Mouse (Mus musculus) hindbrain, postnatal 0 days (tissue): ENCODE measurements around the gene Phf23. TPM values are rescaled to one million over a fixed set of nuclear protein-coding genes. Genes with fewer than 3 reads are reported as not detected.

Source experiments
- ATAC-seq: fragments of 200-750 bp; cut with Nextera tagmentation; 2 replicates; pipeline ENCODE4 v1.8.0; 2017; ENCODE audit warnings: mild to moderate bottlenecking, moderate TSS enrichment, moderate library complexity
- DNase-seq: peaks from one replicate; pipeline ENCODE4 v3.0.0-alpha.2; 2015; ENCODE audit warnings: low spot score
- H3K27ac ChIP-seq: fragments of 300-500 bp; sonication (generic); 2 replicates; pipeline ENCODE4 v1.5.1; 2014; ENCODE audit warnings: mild to moderate bottlenecking
- H3K27me3 ChIP-seq: fragments of 300-500 bp; sonication (generic); 2 replicates; pipeline ENCODE4 v1.6.1; 2014; ENCODE audit warnings: low read length, mixed read lengths; ENCODE audit not compliant: insufficient read depth
- H3K36me3 ChIP-seq: fragments of 300-500 bp; sonication (generic); 2 replicates; pipeline ENCODE4 v1.6.1; 2014; ENCODE audit warnings: low read length, mixed read lengths; ENCODE audit not compliant: insufficient read depth
- H3K4me1 ChIP-seq: fragments of 300-500 bp; sonication (generic); 2 replicates; pipeline ENCODE4 v1.6.1; 2014; ENCODE audit warnings: antibody characterized with exemption, low read length, mixed read lengths; ENCODE audit not compliant: insufficient read depth
- H3K4me2 ChIP-seq: fragments of 300-500 bp; sonication (generic); 2 replicates; pipeline ENCODE4 v1.6.1; 2014; ENCODE audit warnings: low read depth, mild to moderate bottlenecking, low read length, moderate library complexity, mixed read lengths
- H3K4me3 ChIP-seq: fragments of 300-500 bp; sonication (generic); 2 replicates; pipeline ENCODE4 v1.5.1; 2014; ENCODE audit warnings: low read length
- H3K9ac ChIP-seq: fragments of 300-500 bp; sonication (generic); replicated peaks from 2 replicates; pipeline ENCODE4 v1.6.1; 2014; ENCODE audit warnings: mild to moderate bottlenecking, low read length, moderate library complexity, mixed read lengths
- H3K9me3 ChIP-seq: fragments of 300-500 bp; sonication (generic); 2 replicates; pipeline ENCODE4 v1.6.1; 2016; ENCODE audit warnings: low read length, mixed read lengths
- CTCF ChIP-seq: IDR thresholded peaks from 2 replicates; pipeline ENCODE4 v1.5.1; 2016; ENCODE audit warnings: antibody characterized with exemption, control low read depth, low read depth
- WGBS: fragments of 180-500 bp; shearing (Covaris S2); extraction: QIAGEN DNeasy Blood & Tissue Kit; methylation state at CpG from one replicate; pipeline ENCODE4 v1.1.7; 2014; 5-methylcytosine and 5-hydroxymethylcytosine counted together
- polyA plus RNA-seq: library from polyadenylated mRNA; unstranded; fragments of >200 nt; fragmentation: Nextera tagmentation; extraction: Ambion mirVana; gene quantifications from 2 replicates; pipeline ENCODE4 v1.2.1, GENCODE M21; 2015
- total RNA-seq: library from RNA; depleted of rRNA; stranded (reverse); fragments of >200 nt; gene quantifications from 2 replicates; pipeline ENCODE4 v1.2.3, GENCODE M21; 2014

The Phf23 gene
- total and polyA plus RNA-seq, 2 experiments from 2014 or later = 44.0 to 47.9 TPM

DNA sequence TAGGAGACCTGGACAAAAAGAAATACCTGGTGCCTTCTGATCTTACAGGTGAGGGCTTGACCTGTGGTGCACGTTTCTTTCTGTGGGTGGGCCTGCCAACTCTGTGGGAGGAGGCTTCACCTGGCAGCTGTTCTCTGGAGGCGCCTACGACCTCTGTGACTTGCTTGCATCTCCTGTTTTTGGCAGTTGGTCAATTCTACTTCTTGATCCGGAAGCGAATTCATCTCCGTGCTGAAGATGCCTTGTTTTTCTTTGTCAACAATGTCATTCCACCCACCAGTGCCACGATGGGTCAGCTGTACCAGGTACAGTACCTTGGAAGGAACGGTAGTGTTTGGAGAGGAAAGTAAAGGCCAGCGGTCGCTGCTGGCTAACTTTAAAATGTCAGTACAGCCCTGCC lies 3.2 kb upstream of the Phf23 start:
- no peak for ATAC-seq

GRCm38 (mm10) chr11:69992932-69993331 lies 2.6 kb upstream of the Phf23 start:
- Histone ChIP-seq H3K36me3 (peaks cover 23% of the 10 kb centered on the region; the same call in 1 of the 2 replicates), H3K9ac (peak overlapping the region; percentile 82; the same call in 1 of the 2 replicates), H3K4me1 (peaks cover 8% of the 10 kb centered on the region; the same call in 1 of the 2 replicates), H3K4me3 (peak overlapping the region; percentile 80; the same call in 1 of the 2 replicates), H3K27ac (no peak overlapping the region), H3K9me3 (no peaks in the 10 kb centered on the region), H3K27me3 (no peaks in the 10 kb centered on the region), H3K4me2 (peak overlapping the region; percentile 76)
- 91% methylated on average over 3 of the region's 3 CpGs for WGBS
- DNase-seq = no peak
- TF ChIP-seq CTCF = no peak
- ATAC-seq = no peak

More for the DNA sequence above, 3.2 kb upstream of the Phf23 start:
- Histone ChIP-seq H3K9ac (peak overlapping the region; percentile 82; the same call in 1 of the 2 replicates), H3K27ac (no peak overlapping the region), H3K36me3 (peaks cover 28% of the 10 kb centered on the region; the same call in 1 of the 2 replicates), H3K4me3 (peak overlapping the region; percentile 80), H3K4me1 (peaks cover 8% of the 10 kb centered on the region; the same call in 1 of the 2 replicates), H3K27me3 (no peaks in the 10 kb centered on the region), H3K4me2 (peak overlapping the region; percentile 76), H3K9me3 (no peaks in the 10 kb centered on the region)
- WGBS = 78% methylated on average over 10 of the region's 10 CpGs
- DNase-seq = no peak
- no peak for TF ChIP-seq CTCF

DNA sequence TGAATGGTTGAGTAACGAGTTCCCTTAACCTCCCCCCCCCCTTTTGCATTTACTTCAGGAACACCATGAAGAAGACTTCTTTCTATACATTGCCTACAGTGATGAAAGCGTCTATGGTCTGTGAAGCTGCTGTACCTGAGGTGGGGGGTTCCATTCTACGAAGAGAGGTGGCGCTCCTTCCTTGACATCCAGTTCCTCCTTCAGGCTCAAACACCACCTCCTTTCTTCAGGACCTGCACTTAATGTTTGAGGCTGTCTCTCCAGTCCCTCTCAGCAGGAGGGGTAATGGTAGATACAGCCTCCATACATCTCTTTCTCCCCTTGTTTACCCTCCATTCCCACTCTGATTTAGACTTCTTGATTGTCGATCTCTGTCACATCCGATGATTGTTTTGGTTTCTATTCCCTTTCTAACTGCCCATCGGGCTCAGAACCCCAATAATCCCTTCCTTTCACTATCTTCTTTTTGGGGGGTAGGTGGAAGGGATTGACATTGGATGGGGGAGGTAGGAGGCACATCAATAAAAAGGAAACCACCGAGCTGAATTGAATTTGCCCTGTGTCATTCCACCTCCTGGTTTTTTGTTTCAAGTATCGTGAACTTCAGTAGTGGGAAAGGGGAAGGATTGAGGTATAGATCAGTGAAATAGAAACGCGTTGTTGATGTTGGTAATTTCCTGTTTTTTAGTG lies 1.0 kb upstream of the Phf23 start:
- 87% methylated on average over 11 of the region's 11 CpGs for WGBS
- ATAC-seq (no peak), DNase-seq (no peak)
- no peak overlapping the region for H3K27ac ChIP-seq
- 0 out of 2 replicates have a peak overlapping the region, but pooled peaks have one; percentile 68 for H3K4me2 ChIP-seq
- TF ChIP-seq CTCF = peak; percentile 27
- peaks cover 8% of the 10 kb centered on the region; the same call in 1 of the 2 replicates for H3K4me1 ChIP-seq
- no peak overlapping the region for H3K9ac ChIP-seq
- no peaks in the 10 kb centered on the region for H3K27me3 ChIP-seq
- no peaks in the 10 kb centered on the region for H3K9me3 ChIP-seq
- peaks cover 15% of the 10 kb centered on the region; the same call in 1 of the 2 replicates for H3K36me3 ChIP-seq
- peak overlapping the region; percentile 60; the same call in 1 of the 2 replicates for H3K4me3 ChIP-seq

DNA sequence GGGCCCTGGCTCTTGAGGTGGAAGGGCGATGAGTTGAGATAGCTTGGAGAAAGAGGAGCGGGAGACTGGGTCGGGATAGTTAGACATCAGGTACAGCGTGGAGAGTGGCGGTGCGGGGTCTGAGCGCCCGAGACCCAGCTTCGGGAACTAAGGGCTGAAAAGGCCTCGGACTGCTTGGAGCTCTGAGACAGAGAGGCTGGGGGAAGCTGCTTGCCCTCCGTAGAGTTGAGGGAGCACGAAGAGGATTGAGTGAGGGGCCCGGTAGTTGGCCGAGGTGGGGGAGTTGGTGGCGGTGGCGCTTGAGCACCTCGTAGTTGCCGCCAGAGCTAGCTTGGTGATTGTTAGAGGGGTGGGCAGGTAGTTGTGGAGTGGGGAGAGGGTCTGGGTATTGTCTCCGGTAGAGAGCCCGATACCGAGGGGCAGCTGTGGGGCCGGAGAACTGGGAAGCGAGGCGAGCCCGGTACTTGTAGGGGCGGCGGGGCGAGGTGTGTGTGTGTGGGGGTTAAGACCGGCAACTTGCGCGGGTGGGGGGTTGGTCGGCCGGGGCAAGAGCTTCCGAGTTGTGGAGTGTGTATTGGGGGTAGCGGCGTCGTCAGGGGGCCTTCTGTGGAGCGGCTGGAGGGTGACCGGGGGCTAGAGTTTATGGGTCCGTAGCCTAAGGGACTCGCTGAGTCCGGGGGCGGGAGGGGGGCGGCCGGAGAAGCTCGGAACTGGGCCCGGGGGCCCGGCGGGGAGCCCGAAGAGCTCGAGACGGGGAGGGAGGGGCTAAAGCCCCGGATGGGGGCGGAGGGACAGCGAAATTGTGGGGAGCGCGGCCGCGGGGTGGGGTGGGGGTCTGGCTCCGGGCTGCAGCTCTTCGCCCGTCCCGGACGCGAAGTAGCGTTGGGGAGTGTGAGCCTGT lies 834 bp downstream of the Phf23 start:
- peak; percentile 74 for DNase-seq
- Histone ChIP-seq H3K4me1 (peaks cover 11% of the 10 kb centered on the region), H3K4me2 (peak overlapping the region; percentile 68), H3K9ac (peak overlapping the region; percentile 64), H3K9me3 (no peaks in the 10 kb centered on the region), H3K27me3 (no peaks in the 10 kb centered on the region), H3K27ac (peak overlapping the region; percentile 90), H3K4me3 (peak overlapping the region; percentile 60), H3K36me3 (peaks cover 12% of the 10 kb centered on the region; the same call in 1 of the 2 replicates)
- no peak for TF ChIP-seq CTCF
- no peak for ATAC-seq
- WGBS = 1% methylated on average over 62 of the region's 66 CpGs

DNA sequence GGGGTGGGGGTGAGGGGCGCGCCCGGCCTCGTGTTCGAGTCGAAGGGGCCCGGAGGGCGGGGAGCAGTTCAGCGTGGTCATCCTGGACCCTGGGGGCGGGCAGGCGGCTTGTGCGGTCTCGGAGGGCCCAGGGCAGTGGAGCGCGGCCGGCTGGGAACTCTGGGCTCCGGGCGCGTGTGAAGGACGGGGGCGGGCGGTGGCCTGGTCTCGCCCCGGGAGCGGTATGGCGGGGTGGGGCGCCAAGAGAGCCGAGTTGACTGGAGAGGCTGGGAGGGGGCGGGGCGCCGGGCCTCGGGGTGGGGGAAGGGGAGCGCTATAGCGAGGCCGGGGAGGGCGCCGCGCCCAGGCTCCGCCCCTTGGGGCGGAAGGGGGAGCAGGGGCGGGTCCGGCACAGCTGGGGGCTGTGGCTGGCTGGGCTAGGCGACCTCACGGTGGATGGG lies 1.5 kb downstream of the Phf23 start:
- Histone ChIP-seq H3K4me1 (peaks cover 16% of the 10 kb centered on the region), H3K4me3 (peak overlapping the region; percentile 60), H3K9me3 (no peaks in the 10 kb centered on the region), H3K4me2 (peak overlapping the region; percentile 68), H3K9ac (peak overlapping the region; percentile 64), H3K27me3 (no peaks in the 10 kb centered on the region), H3K27ac (peak overlapping the region; percentile 90), H3K36me3 (peaks cover 12% of the 10 kb centered on the region; the same call in 1 of the 2 replicates)
- DNase-seq = peak; percentile 80
- peak; percentile 15; the same call in 1 of the 2 replicates for ATAC-seq
- WGBS = 1% methylated on average over 32 of the region's 44 CpGs
- TF ChIP-seq CTCF = no peak
